Mouse (Mus musculus) ES-E14 (cell line): ENCODE measurements around the gene Kpnb1.

Experiments used
- CHD2 ChIP-seq: IDR thresholded peaks from 2 replicates; pipeline ENCODE4 v1.6.1; 2014; ENCODE audit warnings: mild to moderate bottlenecking, low read depth, low read length, inconsistent platforms
- HCFC1 ChIP-seq: IDR thresholded peaks from 2 replicates; pipeline ENCODE4 v1.6.1; 2012; ENCODE audit warnings: low read length, inconsistent platforms, borderline replicate concordance; ENCODE audit not compliant: insufficient read depth
- ZC3H11A ChIP-seq: IDR thresholded peaks from 2 replicates; pipeline ENCODE4 v1.6.1; 2012; ENCODE audit warnings: low read depth, mild to moderate bottlenecking, inconsistent platforms, low read length, borderline replicate concordance
- ZNF384 ChIP-seq: IDR thresholded peaks from 2 replicates; pipeline ENCODE4 v1.6.1; 2012; ENCODE audit warnings: low read depth, low read length, inconsistent platforms

GRCm38 (mm10) chr11:97152023-97152426 is 35.7 kb downstream of the Kpnb1 start:
- TF ChIP-seq HCFC1 (no peak), CHD2 (no peak), ZNF384 (no peak), ZC3H11A (no peak)
